Mouse (Mus musculus) spleen, postnatal 14 days (tissue): ENCODE measurements around the gene Kcnk7.

Experiments
- DNase-seq, 2 experiments: peaks; one replicate each; pipeline ENCODE4 v3.0.0; 2021 to 2022; ENCODE audit warnings: low spot score in 2 of 2

The Kcnk7 gene

GRCm38 (mm10) chr19:5750951-5751350 is 46.8 kb downstream of the Kcnk7 start:
- no peak for DNase-seq

- peak in 1 of 2 experiments; percentile 24 for DNase-seq
Observed at GRCm38 (mm10) chr19:5751742-5752141, 47.6 kb downstream of the Kcnk7 start.

- DNase-seq = no peak
Observed at GRCm38 (mm10) chr19:5756321-5756985, 52.3 kb downstream of the Kcnk7 start.
